Mouse (Mus musculus) brain, embryonic 14.5 days (tissue): ENCODE results near the gene Slc45a3.

Source experiments
- CTCF ChIP-seq: fragments of 200-500 bp; IDR thresholded peaks from 2 replicates; pipeline ENCODE4 v1.5.1; 2012; ENCODE audit warnings: inconsistent platforms, mild to moderate bottlenecking, moderate library complexity, borderline replicate concordance; ENCODE audit not compliant: insufficient read depth, insufficient read length; ENCODE audit errors: extremely low read depth
- POLR2A ChIP-seq: fragments of 200-500 bp; IDR thresholded peaks from 2 replicates; pipeline ENCODE4 v1.6.1; 2012; ENCODE audit warnings: mild to moderate bottlenecking, inconsistent platforms, borderline replicate concordance; ENCODE audit not compliant: poor library complexity, insufficient read depth, insufficient read length, severe bottlenecking; ENCODE audit errors: extremely low read depth

- TF ChIP-seq CTCF: no peak
- TF ChIP-seq POLR2A: no peak
Measured at GRCm38 (mm10) chr1:131964580-131964979, 1.8 kb downstream of the Slc45a3 start.
